Mouse (Mus musculus): ENCODE measurements around the gene Zfp277. TPM values are rescaled to one million over a fixed set of nuclear protein-coding genes. Genes with fewer than 3 reads are reported as not detected.

Zfp277 gene
- polyA plus RNA-seq, 1 experiment from 2014 or later = 31.9 TPM

GRCm38 (mm10) chr12:40385301-40385700 is 60.4 kb downstream of the Zfp277 start:
- 84% methylated on average over 4 of the region's 4 CpGs for WGBS
- no peak for ATAC-seq (ENCODE audit: low FRiP score, low read depth)

DNA sequence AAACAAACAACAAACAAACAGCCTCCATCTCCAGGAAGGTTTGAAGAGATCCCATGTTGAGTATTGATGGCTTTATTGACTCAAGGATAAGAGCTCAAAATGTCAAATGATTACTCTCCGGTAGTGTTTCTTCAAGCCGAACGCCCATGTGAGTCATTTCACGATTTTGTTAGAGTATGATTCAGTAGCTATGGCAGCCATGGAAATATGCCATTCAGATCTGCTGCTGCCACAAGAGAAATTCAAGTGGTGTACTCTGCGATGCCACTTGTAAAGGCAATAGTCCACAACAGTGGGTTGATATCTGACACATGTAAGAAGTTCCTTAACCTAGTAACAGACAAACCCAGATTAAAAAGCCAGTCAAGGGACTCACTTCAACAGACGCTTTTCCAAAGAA is 62.0 kb downstream of the Zfp277 start:
- Histone ChIP-seq H3K4me2 (no peak overlapping the region), H3K4me3 (no peak overlapping the region), H3K27ac (replicated peaks) (no peak overlapping the region), H3K27me3 (no peaks in the 10 kb centered on the region), H3K4me1 (replicated peaks) (no peaks in the 10 kb centered on the region), H3K9me3 (no peaks in the 10 kb centered on the region), H3K36me3 (no peaks in the 10 kb centered on the region), H3K9ac (no peak overlapping the region)
- WGBS = 88% methylated on average over 6 of the region's 6 CpGs
- ATAC-seq (ENCODE audit: low FRiP score, low read depth) = no peak

More at GRCm38 (mm10) chr12:40385301-40385700, 60.4 kb downstream of the Zfp277 start:
- H3K4me2 ChIP-seq = no peak overlapping the region
- H3K27me3 ChIP-seq = no peaks in the 10 kb centered on the region
- no peak overlapping the region for H3K27ac ChIP-seq (replicated peaks)
- H3K9ac ChIP-seq = no peak overlapping the region
- no peak overlapping the region for H3K4me3 ChIP-seq
- H3K4me1 ChIP-seq (replicated peaks) = no peaks in the 10 kb centered on the region
- no peaks in the 10 kb centered on the region for H3K9me3 ChIP-seq
- no peaks in the 10 kb centered on the region for H3K36me3 ChIP-seq

DNA sequence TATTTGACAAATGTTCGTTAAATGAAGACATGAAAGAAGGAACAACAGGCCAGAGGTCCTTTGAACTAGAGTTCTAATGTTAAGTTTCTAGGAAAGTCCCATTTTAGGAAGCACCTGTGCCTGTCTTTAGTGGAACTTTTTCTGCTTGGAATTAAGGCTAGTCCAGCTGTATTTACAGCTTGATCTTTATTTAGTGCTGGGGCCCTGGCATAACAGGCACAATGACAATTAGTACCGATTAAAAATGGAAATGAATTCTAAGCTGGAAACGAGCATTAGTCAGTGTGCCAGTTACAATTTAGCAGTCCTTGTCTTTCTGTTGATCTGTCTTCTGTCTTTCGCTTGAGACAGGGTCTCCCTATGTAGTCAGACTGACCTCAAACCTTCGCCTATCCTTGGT is 63.2 kb downstream of the Zfp277 start:
- ATAC-seq (ENCODE audit: low FRiP score, low read depth) = no peak
- Histone ChIP-seq H3K4me3 (no peak overlapping the region), H3K9me3 (no peaks in the 10 kb centered on the region), H3K4me1 (replicated peaks) (no peaks in the 10 kb centered on the region), H3K27ac (replicated peaks) (no peak overlapping the region), H3K27me3 (no peaks in the 10 kb centered on the region), H3K9ac (no peak overlapping the region), H3K4me2 (no peak overlapping the region), H3K36me3 (no peaks in the 10 kb centered on the region)
- WGBS = 81% methylated on average over 5 of the region's 5 CpGs

GRCm38 (mm10) chr12:40381824-40382223 is 63.9 kb downstream of the Zfp277 start:
- no peaks in the 10 kb centered on the region for H3K9me3 ChIP-seq
- H3K4me1 ChIP-seq (replicated peaks) = no peaks in the 10 kb centered on the region
- no peak for ATAC-seq (ENCODE audit: low FRiP score, low read depth)
- no peak overlapping the region for H3K27ac ChIP-seq (replicated peaks)
- 88% methylated on average over 11 of the region's 11 CpGs for WGBS
- no peak overlapping the region for H3K9ac ChIP-seq
- no peaks in the 10 kb centered on the region for H3K27me3 ChIP-seq
- no peaks in the 10 kb centered on the region for H3K36me3 ChIP-seq
- no peak overlapping the region for H3K4me2 ChIP-seq
- no peak overlapping the region for H3K4me3 ChIP-seq

DNA sequence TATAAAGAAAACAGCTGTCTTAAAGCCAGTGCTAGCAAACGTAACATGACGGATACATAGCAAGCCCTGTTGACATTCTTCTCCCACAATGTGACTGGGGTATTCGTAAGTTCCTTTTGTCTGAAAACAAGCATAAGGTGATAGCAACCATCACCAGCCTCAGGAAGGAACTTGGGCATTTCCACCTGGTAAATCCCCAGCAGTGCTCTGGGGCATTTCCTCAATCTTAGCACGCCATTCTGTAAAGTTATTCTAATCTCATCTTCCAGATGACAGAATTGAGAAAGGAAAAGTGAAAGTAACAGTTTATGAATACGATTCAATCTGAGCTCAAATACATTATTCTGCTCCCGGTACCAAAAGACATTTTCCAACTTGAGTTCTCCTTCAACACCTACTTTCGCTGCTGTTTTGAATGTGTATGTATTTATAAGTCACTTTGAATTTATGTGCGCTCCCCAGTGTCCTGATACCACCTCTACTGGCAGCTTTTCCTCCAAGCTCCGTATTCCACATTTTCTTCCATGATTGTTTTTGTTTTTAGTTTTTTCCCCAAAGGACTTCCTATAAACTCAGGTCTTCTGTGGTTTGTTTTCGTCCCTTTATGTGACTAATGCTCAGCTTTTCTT is 64.4 kb downstream of the Zfp277 start:
- Histone ChIP-seq H3K27me3 (no peaks in the 10 kb centered on the region), H3K4me1 (replicated peaks) (no peaks in the 10 kb centered on the region), H3K4me2 (no peak overlapping the region), H3K9ac (no peak overlapping the region), H3K4me3 (no peak overlapping the region), H3K36me3 (no peaks in the 10 kb centered on the region), H3K27ac (replicated peaks) (no peak overlapping the region), H3K9me3 (no peaks in the 10 kb centered on the region)
- ATAC-seq (ENCODE audit: low FRiP score, low read depth) = no peak
- WGBS = 91% methylated on average over 10 of the region's 10 CpGs

GRCm38 (mm10) chr12:40379538-40379923 is 66.2 kb downstream of the Zfp277 start:
- H3K9me3 ChIP-seq = no peaks in the 10 kb centered on the region
- no peaks in the 10 kb centered on the region for H3K36me3 ChIP-seq
- H3K9ac ChIP-seq = no peak overlapping the region
- H3K4me2 ChIP-seq = no peak overlapping the region
- no peaks in the 10 kb centered on the region for H3K27me3 ChIP-seq
- no peaks in the 10 kb centered on the region for H3K4me1 ChIP-seq (replicated peaks)
- WGBS = 90% methylated on average over 4 of the region's 4 CpGs
- no peak overlapping the region for H3K4me3 ChIP-seq
- ATAC-seq (ENCODE audit: low FRiP score, low read depth) = no peak
- no peak overlapping the region for H3K27ac ChIP-seq (replicated peaks)

DNA sequence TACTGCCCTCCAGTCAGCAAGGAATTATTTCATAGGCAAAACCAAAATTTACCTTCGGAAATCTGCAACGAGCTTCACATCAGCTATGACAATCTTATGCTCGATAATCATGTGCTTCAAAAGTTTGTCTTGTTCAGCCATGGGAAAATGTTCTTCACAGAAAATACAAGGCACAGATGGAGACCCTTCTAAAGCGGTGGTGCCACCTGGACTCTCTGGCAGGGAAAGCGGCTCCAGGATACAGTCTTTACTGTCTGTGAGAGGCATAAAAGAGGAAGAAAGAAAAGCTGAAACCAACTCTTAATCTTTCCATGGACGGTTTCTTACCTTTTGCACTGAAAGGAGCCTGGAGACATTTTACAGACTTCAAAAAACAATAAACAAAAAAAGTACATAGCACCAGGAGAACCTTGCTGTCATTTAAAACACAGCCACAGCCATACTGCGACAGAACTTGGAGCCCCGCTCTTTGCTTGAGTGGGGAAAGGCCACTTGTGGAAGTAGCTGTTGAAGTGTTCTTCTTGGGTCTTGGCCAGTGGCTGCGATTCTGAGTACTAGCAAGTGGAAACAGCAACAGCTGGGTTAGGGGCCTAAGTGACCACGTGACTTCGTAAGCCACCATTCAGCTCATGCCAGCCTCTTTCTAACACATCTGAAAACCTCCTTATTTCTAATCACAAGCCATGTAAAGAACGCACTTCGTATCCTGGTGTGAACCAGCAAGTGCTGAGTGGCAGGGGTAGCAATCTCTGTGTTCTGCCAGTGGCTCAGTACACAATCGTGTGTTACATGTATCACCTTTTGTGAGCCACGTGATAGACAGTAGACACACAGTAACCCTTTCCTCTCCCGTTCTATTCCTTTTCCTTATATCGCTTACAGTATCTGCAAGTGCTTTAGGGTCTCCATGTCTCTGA is 66.8 kb downstream of the Zfp277 start:
- Histone ChIP-seq H3K36me3 (no peaks in the 10 kb centered on the region), H3K27ac (replicated peaks) (no peak overlapping the region), H3K27me3 (no peaks in the 10 kb centered on the region), H3K4me1 (replicated peaks) (no peaks in the 10 kb centered on the region), H3K9me3 (no peaks in the 10 kb centered on the region), H3K9ac (no peak overlapping the region), H3K4me3 (no peak overlapping the region), H3K4me2 (no peak overlapping the region)
- ATAC-seq (ENCODE audit: low FRiP score, low read depth) = no peak
- 91% methylated on average over 17 of the region's 17 CpGs for WGBS

DNA sequence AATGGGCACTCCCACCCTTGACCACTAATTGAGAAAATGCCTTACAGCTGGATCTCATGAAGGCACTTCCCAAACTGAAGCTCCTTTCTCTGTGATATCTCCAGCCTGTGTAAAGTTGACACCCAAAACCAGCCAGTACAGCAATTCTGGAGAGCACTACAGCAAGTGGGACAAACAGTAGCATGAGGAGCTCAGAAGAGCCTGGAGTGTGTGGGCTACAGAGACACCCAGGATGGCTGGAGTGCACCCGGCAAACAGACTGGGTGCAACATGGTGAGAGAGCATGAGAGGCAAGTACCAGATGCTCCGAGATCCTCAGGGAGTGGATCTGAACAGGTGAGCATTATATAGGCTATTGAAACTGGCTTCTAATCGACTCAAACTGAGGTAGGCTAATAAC is 93.8 kb downstream of the Zfp277 start:
- Histone ChIP-seq H3K27ac (replicated peaks) (no peak overlapping the region), H3K36me3 (no peaks in the 10 kb centered on the region), H3K9ac (no peak overlapping the region), H3K27me3 (no peaks in the 10 kb centered on the region), H3K4me1 (replicated peaks) (peaks cover 10% of the 10 kb centered on the region), H3K9me3 (no peaks in the 10 kb centered on the region), H3K4me2 (no peak overlapping the region), H3K4me3 (no peak overlapping the region)
- ATAC-seq (ENCODE audit: low FRiP score, low read depth) = no peak
- 87% methylated on average over 3 of the region's 3 CpGs for WGBS

DNA sequence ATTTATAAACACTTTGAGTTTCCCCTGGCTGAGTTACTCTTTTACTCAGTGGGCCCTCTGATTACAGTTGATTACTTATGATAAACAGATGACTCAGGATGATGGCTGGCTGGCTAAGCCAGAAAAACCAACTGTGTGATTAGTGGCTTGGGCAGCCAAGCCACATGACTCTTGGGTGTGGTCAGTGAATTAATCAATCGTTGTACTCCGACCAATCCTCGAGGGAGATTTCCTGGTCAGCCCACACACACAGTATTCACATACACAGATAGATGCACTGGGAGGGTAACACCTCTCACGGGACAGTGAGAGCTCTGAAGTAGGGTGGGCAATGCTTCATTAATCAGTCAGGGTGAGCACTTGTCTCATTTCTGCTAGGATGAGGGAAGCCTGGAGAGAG is 97.5 kb downstream of the Zfp277 start:
- Histone ChIP-seq H3K4me1 (replicated peaks) (peaks cover 12% of the 10 kb centered on the region), H3K36me3 (no peaks in the 10 kb centered on the region), H3K4me3 (no peak overlapping the region), H3K9me3 (no peaks in the 10 kb centered on the region), H3K9ac (no peak overlapping the region), H3K27ac (replicated peaks) (no peak overlapping the region), H3K27me3 (no peaks in the 10 kb centered on the region), H3K4me2 (no peak overlapping the region)
- 77% methylated on average over 4 of the region's 4 CpGs for WGBS
- ATAC-seq (ENCODE audit: low FRiP score, low read depth) = no peak

DNA sequence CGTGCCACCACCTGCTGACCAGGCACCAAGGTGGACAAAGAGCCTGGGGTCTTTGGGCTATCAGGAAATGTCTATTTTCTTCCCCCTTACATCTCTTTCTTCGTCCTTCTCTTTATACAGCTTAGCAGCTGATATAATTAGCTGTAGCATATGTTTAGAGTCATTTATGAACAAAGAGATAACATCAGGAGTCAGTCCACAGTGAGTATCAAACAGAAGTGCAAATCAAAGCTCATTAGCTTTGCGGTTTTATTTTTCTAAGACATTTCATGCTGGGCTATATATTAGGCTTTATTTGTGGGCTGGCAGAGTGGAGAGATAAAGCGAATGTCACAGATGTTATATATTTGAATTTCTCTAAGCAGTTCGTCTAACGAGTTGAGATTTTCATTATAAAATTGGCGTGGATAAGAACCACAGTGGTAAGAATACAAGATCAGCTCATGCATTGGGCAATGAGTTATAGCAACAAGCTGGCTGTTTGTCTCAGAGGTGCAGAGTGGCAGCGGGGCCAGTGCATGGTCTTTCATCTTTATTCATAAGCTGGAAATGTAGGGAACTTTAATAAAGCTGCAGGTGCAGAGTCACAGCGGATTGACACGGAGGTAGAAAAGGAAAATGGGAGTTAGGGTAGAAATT is 98.5 kb downstream of the Zfp277 start:
- WGBS = 46% methylated on average over 10 of the region's 10 CpGs

GRCm38 (mm10) chr12:40341443-40341842 is 104.3 kb downstream of the Zfp277 start:
- Histone ChIP-seq H3K4me2 (no peak overlapping the region), H3K4me1 (replicated peaks) (no peaks in the 10 kb centered on the region), H3K9ac (no peak overlapping the region), H3K27ac (replicated peaks) (no peak overlapping the region), H3K4me3 (no peak overlapping the region), H3K36me3 (no peaks in the 10 kb centered on the region), H3K27me3 (no peaks in the 10 kb centered on the region), H3K9me3 (no peaks in the 10 kb centered on the region)
- WGBS = 83% methylated on average over 5 of the region's 5 CpGs
- no peak for ATAC-seq (ENCODE audit: low FRiP score, low read depth)

More for the DNA sequence above, 98.5 kb downstream of the Zfp277 start:
- H3K27me3 ChIP-seq = no peaks in the 10 kb centered on the region
- H3K4me2 ChIP-seq = no peak overlapping the region
- no peak overlapping the region for H3K9ac ChIP-seq
- ATAC-seq (ENCODE audit: low FRiP score, low read depth) = no peak
- H3K36me3 ChIP-seq = no peaks in the 10 kb centered on the region
- H3K4me3 ChIP-seq = no peak overlapping the region
- H3K4me1 ChIP-seq (replicated peaks) = peaks cover 12% of the 10 kb centered on the region
- H3K9me3 ChIP-seq = no peaks in the 10 kb centered on the region
- no peak overlapping the region for H3K27ac ChIP-seq (replicated peaks)

GRCm38 (mm10) chr12:40335303-40335702 is 110.4 kb downstream of the Zfp277 start:
- no peak for ATAC-seq (ENCODE audit: low FRiP score, low read depth)
- Histone ChIP-seq H3K4me3 (no peak overlapping the region), H3K4me1 (replicated peaks) (no peaks in the 10 kb centered on the region), H3K27ac (replicated peaks) (no peak overlapping the region), H3K27me3 (no peaks in the 10 kb centered on the region), H3K9me3 (no peaks in the 10 kb centered on the region), H3K36me3 (no peaks in the 10 kb centered on the region), H3K4me2 (no peak overlapping the region), H3K9ac (no peak overlapping the region)
- 95% methylated on average over 3 of the region's 3 CpGs for WGBS
